In genomic region chr2:132686756-132687737, GRCm38 (mm10) we compare ENCODE assay signal across 8 mouse cellular contexts. TPM values are rescaled to one million over a fixed set of nuclear protein-coding genes. Genes with fewer than 3 reads are reported as not detected.
DNase-seq lines count a peak whose midpoint lies in the region; ATAC-seq and TF ChIP-seq lines count a peak whose summit lies in the region.

TSS of gene Shld1 (plus strand) at chr2:132686931.

- peaks cover 9% of the 10 kb centered on the region for H3K36me3 ChIP-seq in G1E (replicated peaks)
- H3K36me3 ChIP-seq in forebrain, embryonic 16.5 days (ENCODE audit: control insufficient read depth, insufficient read depth) = no peaks in the 10 kb centered on the region
- H3K36me3 ChIP-seq in lung, embryonic 14.5 days (ENCODE audit: insufficient read depth) = no peaks in the 10 kb centered on the region
- H3K36me3 ChIP-seq in thymus, adult 2 months (ENCODE audit: control insufficient read depth, insufficient read depth, low read length) = no peaks in the 10 kb centered on the region

- peaks cover 68% of the 10 kb centered on the region for H3K4me1 ChIP-seq in G1E (ENCODE audit: insufficient read depth, low read depth, low read length)
- H3K4me1 ChIP-seq in forebrain, embryonic 16.5 days (replicated peaks; ENCODE audit: control insufficient read depth, insufficient read depth, low read length) = peaks cover 16% of the 10 kb centered on the region
- H3K4me1 ChIP-seq in lung, embryonic 14.5 days (ENCODE audit: insufficient read depth) = peaks cover 2% of the 10 kb centered on the region; the same call in 1 of the 2 replicates
- H3K4me1 ChIP-seq in olfactory bulb, adult 2 months (ENCODE audit: control insufficient read depth, insufficient read depth, low read length) = peaks cover 16% of the 10 kb centered on the region
- H3K4me1 ChIP-seq in thymus, adult 2 months (replicated peaks; ENCODE audit: control insufficient read depth, insufficient read depth, low read length) = peaks cover 22% of the 10 kb centered on the region

- peak; percentile 33; the same call in 1 of the 2 replicates for TF ChIP-seq POLR2A in olfactory bulb, adult 2 months (IDR thresholded peaks at IDR 0.05; ENCODE audit: insufficient read depth, low read depth, low read length)
- TF ChIP-seq POLR2A in thymus, adult 2 months (IDR thresholded peaks at IDR 0.05; ENCODE audit: control insufficient read depth, extremely low read depth, insufficient read depth, low read length, poor library complexity) = no peak

- no peak for TF ChIP-seq CTCF in G1E (IDR thresholded peaks at IDR 0.05; ENCODE audit: low read depth, low read length)
- 0 out of 2 replicates have a peak, but pooled peaks have one; percentile 13 for TF ChIP-seq CTCF in layer of hippocampus, adult 2 months (conservative IDR thresholded peaks at IDR 0.05)
- TF ChIP-seq CTCF in lung, embryonic 14.5 days (IDR thresholded peaks at IDR 0.05; ENCODE audit: low read depth) = no peak
- no peak for TF ChIP-seq CTCF in olfactory bulb, adult 2 months (IDR thresholded peaks at IDR 0.05; ENCODE audit: insufficient read depth, low read depth, low read length)
- 0 out of 2 replicates have a peak, but pooled peaks have one; percentile 38 for TF ChIP-seq CTCF in thymus, adult 2 months (IDR thresholded peaks at IDR 0.05; ENCODE audit: borderline replicate concordance, control insufficient read depth, extremely low read depth, insufficient read depth, low read length, poor library complexity)

- WGBS in forebrain, embryonic 16.5 days = 8% methylated on average over 33 of the region's 33 CpGs
- WGBS in lung, embryonic 14.5 days = 9% methylated on average over 33 of the region's 33 CpGs
- WGBS in olfactory bulb, adult 2 months = 5% methylated on average over 33 of the region's 33 CpGs
- 19% methylated on average over 33 of the region's 33 CpGs for WGBS in thymus, adult 2 months

- intact Hi-C loops in heart, postnatal 36 days (cut with DNase I) = loop anchor here (1.0 to 5.0 kb wide), 3 partner anchors 45 to 129 kb away; partner anchors contain the start of genes Mcm8 and Trmt6

- peak within 1 kb of the TSS; percentile 61 for H3K4me2 ChIP-seq in forebrain, embryonic 16.5 days (ENCODE audit: low read length)
- H3K4me2 ChIP-seq in lung, embryonic 14.5 days = peak within 1 kb of the TSS; percentile 57

- peak within 1 kb of the TSS; percentile 71 for H3K27ac ChIP-seq in forebrain, embryonic 16.5 days (ENCODE audit: low read length)
- peak within 1 kb of the TSS; percentile 88 for H3K27ac ChIP-seq in layer of hippocampus, adult 2 months
- peak within 1 kb of the TSS; percentile 62 for H3K27ac ChIP-seq in lung, embryonic 14.5 days (ENCODE audit: low read depth)
- H3K27ac ChIP-seq in olfactory bulb, adult 2 months (ENCODE audit: insufficient read depth, low read depth, low read length) = peak within 1 kb of the TSS; percentile 92
- H3K27ac ChIP-seq in thymus, adult 2 months (ENCODE audit: control insufficient read depth, insufficient read depth, low read length) = peak within 1 kb of the TSS; percentile 52; the same call in 1 of the 2 replicates

- H3K9me3 ChIP-seq in G1E (replicated peaks) = no peaks in the 10 kb centered on the region
- no peaks in the 10 kb centered on the region for H3K9me3 ChIP-seq in forebrain, embryonic 16.5 days (ENCODE audit: control insufficient read depth, low read length)
- H3K9me3 ChIP-seq in lung, embryonic 14.5 days (ENCODE audit: low read depth, low read length) = no peaks in the 10 kb centered on the region

- ATAC-seq in G1E (ENCODE audit: extremely low read depth, insufficient number of reproducible peaks, low FRiP score, poor library complexity, severe bottlenecking) = peak; percentile 71
- ATAC-seq in forebrain, embryonic 16.5 days = peak; percentile 93
- peak; percentile 88 for ATAC-seq in lung, embryonic 14.5 days (ENCODE audit: insufficient read depth)

- H3K4me3 ChIP-seq in G1E (ENCODE audit: low read depth, low read length) = peak within 1 kb of the TSS; percentile 72
- peak within 1 kb of the TSS; percentile 58 for H3K4me3 ChIP-seq in forebrain, embryonic 16.5 days (replicated peaks; ENCODE audit: low read length)
- H3K4me3 ChIP-seq in layer of hippocampus, adult 2 months = peak within 1 kb of the TSS; percentile 67
- peak within 1 kb of the TSS; percentile 53 for H3K4me3 ChIP-seq in lung, embryonic 14.5 days (ENCODE audit: low read depth, low read length)
- peak within 1 kb of the TSS; percentile 77 for H3K4me3 ChIP-seq in olfactory bulb, adult 2 months (ENCODE audit: insufficient read depth, low read depth, low read length)
- peak within 1 kb of the TSS; percentile 89 for H3K4me3 ChIP-seq in thymus, adult 2 months (ENCODE audit: control insufficient read depth, insufficient read depth, low read length)

- peak; percentile 68 for DNase-seq in G1E (ENCODE audit: low spot score)
- peak; percentile 89 to 93 for DNase-seq in cerebellum, adult 18-20 months
- peak; percentile 86 to 87 for DNase-seq in heart, postnatal 36 days
- peak; percentile 85 to 93 for DNase-seq in layer of hippocampus, adult 2 months (ENCODE audit: low spot score in 2 of 2)
- peak; percentile 93 for DNase-seq in lung, embryonic 14.5 days
- peak; percentile 85 for DNase-seq in thymus, adult 2 months

- H3K9ac ChIP-seq in forebrain, embryonic 16.5 days (replicated peaks; ENCODE audit: low read depth, low read length) = peak within 1 kb of the TSS; percentile 70
- peak within 1 kb of the TSS; percentile 32; the same call in 1 of the 2 replicates for H3K9ac ChIP-seq in lung, embryonic 14.5 days

- H3K27me3 ChIP-seq in G1E (ENCODE audit: insufficient read depth, low read length) = no peaks in the 10 kb centered on the region
- H3K27me3 ChIP-seq in forebrain, embryonic 16.5 days (replicated peaks; ENCODE audit: control insufficient read depth, insufficient read depth, low read length) = no peaks in the 10 kb centered on the region
- no peaks in the 10 kb centered on the region for H3K27me3 ChIP-seq in lung, embryonic 14.5 days (ENCODE audit: insufficient read depth, low read length)
- no peaks in the 10 kb centered on the region for H3K27me3 ChIP-seq in thymus, adult 2 months (ENCODE audit: control insufficient read depth, insufficient read depth, low read length)

RNA-seq across cellular contexts. Expression of gene Shld1, which starts in this region (rescaled TPM):
- 4.9 and 5.2 TPM in 2 replicates for total RNA-seq in G1E (2014; fragmentation: Nextera tagmentation)
- total RNA-seq in G1E (2017) = 15.0 and 19.6 TPM in 2 replicates
- polyA plus RNA-seq in G1E (2012) = 1.2 and 2.7 TPM in 2 replicates
- polyA plus RNA-seq in forebrain, embryonic 16.5 days (2015; fragmentation: Nextera tagmentation; extraction: Ambion mirVana) = 21.6 and 22.0 TPM in 2 replicates
- total RNA-seq in heart, postnatal 36 days (2021) = 10 to 100 TPM; 49.3 to 59.3 TPM
- 10 to 100 TPM in 1 of 2 experiments, 1 to 10 TPM in 1; 9.7 to 11.0 TPM for total RNA-seq in layer of hippocampus, adult 2 months (2021)
- polyA plus RNA-seq in lung, embryonic 14.5 days (2014; fragmentation: Nextera tagmentation; extraction: Ambion mirVana) = 12.0 and 12.7 TPM in 2 replicates
- not detected in 2 replicates for polyA plus RNA-seq in olfactory bulb, adult 2 months (2012; ENCODE audit: insufficient read depth, insufficient read length, low replicate concordance, missing spikeins)
- 13.1 and 20.8 TPM in 2 replicates for polyA plus RNA-seq in thymus, adult 2 months (2012; rRNA removed)

Comparison
In these comparisons a context has a peak if more than half of its experiments do, and no peak if none do; other contexts are left out.
1. Peak in every context shown above with its lines: DNase-seq, ATAC-seq, H3K4me3 ChIP-seq and H3K27ac ChIP-seq.
2. CTCF ChIP-seq: peak in layer of hippocampus, adult 2 months (single experiment) and thymus, adult 2 months (single experiment); none in G1E (single experiment), lung, embryonic 14.5 days (single experiment) and olfactory bulb, adult 2 months (single experiment).